Mouse (Mus musculus): ENCODE results near the gene Marcksl1. TPM values are rescaled to one million over a fixed set of nuclear protein-coding genes. Genes with fewer than 3 reads are reported as not detected.
A peak's percentile ranks its signal among the peaks of the same experiment; 100 is the strongest.
"Not testable (repeated sequence)": the region's sequence is repeated elsewhere in the genome, so short reads cannot be mapped to it uniquely, and the experiment has no call there.

Marcksl1 gene
- total RNA-seq, 4 experiments from 2014 or later = 0.19 to 1.1 (median 0.78) TPM

- no peak for DNase-seq (ENCODE audit: low spot score in 2 of 2)
Measured at GRCm38 (mm10) chr4:129509650-129510049, 3.7 kb upstream of the Marcksl1 start.

DNA sequence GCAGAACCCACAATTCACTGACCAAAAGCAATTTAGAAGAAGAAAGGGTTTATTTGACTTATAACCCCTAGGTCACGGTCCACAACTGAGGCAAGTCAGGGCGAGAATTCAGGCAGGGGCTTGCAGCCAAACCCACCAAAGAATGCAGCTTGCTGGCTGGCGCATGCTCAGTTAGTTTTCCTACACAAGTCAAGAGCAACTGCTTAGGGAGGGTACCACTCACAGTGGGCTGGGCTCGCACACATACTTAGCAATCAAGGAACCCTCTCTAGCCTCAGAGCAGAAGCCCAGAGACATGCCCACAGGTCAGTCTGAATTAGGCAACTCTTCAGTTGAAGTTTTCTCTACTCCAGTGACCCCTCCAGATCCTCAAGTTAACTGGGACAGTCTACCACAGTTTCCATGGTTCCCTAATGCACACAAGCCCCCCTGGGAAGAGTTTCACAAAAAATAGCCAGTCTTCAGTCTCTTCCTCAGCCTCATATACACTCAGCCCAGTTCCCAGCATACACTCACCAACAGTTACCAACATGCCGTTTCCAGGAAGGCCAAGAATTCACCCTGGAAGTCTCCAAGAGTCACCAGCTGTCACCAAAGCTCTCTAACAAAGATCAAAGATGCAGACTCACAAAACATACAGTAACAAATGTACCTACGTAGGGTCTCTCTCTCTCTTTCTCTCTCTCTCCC, 2.5 kb upstream of the Marcksl1 start:
- no peak for DNase-seq (ENCODE audit: low spot score in 2 of 2)

GRCm38 (mm10) chr4:129511413-129512096, 1.8 kb upstream of the Marcksl1 start:
- no peak for DNase-seq (ENCODE audit: low spot score in 2 of 2)

DNA sequence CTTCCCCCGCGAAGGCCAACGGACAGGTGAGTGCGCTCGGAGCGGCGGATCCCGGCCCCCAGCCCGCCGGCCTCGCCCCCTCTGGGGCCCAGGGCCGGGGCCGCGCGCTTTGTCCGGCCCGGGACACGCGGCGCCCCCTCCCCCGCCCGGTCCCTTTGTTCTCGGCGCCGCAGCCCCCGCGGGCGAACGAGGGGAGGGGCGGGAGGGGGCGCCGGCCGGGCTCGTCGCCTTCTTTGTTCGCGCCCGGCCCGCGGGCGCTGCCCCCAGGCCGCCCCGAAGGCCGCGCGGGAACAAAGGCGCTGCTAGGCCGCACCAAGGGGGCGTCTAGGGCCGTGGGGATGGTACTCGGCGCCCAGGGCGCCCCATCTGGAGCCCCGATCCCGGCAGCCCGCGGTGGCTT, 510 bp downstream of the Marcksl1 start:
- no peak for DNase-seq (ENCODE audit: low spot score in 2 of 2)

DNA sequence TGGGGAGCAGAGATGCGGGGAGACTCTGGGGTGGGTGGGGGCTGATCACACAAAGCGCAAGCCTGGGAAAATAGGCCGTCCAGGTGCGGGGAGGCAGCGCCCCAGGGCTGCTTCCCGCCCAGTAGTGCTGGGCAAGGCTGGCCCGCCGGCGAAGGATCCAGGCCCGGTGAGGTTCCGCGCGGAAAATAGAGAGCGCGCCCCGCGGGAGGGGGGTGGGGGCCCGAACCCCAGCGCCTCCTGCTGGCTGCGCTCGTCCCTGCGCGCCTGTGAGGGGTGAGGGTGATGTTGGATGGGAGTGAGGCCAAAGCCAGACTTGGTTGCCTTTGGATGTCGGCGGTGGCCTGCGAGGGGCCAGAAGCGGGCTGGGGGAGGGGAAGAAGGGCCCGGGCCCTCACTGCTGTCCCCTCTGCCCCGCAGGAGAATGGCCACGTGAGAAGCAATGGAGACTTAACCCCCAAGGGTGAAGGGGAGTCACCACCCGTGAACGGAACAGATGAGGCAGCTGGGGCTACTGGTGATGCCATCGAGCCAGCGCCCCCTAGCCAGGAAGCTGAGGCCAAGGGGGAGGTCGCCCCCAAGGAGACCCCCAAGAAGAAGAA, 1.0 kb downstream of the Marcksl1 start:
- no peak for DNase-seq (ENCODE audit: low spot score in 2 of 2)

DNA sequence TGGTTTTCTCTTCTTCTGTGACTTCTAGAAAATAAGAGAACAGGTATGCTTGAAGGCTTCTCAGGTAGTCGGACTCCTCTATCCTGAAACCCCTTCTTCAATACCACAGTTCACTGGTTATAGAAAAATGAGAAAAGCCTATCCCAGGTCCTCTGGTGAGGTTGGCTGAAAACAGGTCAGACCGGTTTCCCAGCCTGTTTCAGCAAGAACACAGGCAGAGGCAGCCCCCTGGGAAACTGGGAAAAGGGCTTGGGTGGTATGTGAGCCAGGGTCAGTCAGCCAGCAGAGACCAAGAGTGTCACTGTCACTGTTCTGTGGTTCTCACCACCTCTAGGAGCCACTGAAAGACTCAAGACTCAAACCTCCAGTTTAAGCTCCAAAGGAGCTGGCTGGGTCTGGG, 3.5 kb downstream of the Marcksl1 start:
- no peak for DNase-seq (ENCODE audit: low spot score in 2 of 2)

- DNase-seq (ENCODE audit: low spot score in 2 of 2) = no peak
Measured at GRCm38 (mm10) chr4:129518519-129518918, 5.1 kb downstream of the Marcksl1 start.

DNA sequence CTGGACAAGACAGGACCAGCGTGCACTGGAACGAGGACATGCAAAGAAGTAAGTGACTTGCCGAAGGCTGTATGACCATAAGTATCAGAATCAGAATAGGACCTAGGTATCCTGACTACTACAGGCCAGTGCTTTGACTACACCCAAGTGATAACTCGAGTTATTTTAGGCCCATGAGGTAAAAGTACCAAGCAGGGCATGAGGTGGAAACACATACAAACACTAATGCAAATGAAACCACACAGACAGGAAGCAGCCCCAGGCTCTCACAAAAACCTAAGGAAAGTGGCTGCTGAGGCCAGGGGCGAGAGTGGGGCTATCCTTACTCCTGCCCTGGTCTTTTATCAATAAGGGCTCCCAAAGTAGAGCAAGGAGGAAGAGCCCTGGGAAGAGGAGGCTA, 12.0 kb downstream of the Marcksl1 start:
- DNase-seq (ENCODE audit: low spot score in 2 of 2) = no peak

- DNase-seq (ENCODE audit: low spot score in 2 of 2) = no peak
Measured at GRCm38 (mm10) chr4:129525889-129526288, 12.5 kb downstream of the Marcksl1 start.

GRCm38 (mm10) chr4:129528901-129529300, 15.5 kb downstream of the Marcksl1 start:
- DNase-seq (ENCODE audit: low spot score in 2 of 2) = not testable (repeated sequence)

DNA sequence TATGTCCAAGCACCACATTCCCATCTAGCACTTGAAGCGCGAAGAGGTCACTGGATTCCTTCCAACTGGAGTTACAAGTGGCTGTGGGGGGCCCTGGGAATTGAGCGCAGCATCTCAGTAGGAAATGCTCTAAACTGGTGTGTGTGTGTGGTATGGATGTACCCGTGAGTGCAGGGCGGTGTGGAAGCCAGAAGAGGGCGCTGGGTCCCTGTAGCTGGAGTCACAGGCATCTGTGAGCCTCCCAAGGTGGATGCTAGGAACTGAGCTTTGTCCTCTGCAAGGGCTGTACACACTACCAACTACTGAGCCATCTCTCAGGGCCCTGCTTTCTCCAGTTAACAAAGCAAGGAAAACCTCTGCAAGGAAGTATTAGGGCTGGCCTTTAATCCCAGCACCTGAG, 26.6 kb downstream of the Marcksl1 start:
- no peak for DNase-seq (ENCODE audit: low spot score in 2 of 2)

DNA sequence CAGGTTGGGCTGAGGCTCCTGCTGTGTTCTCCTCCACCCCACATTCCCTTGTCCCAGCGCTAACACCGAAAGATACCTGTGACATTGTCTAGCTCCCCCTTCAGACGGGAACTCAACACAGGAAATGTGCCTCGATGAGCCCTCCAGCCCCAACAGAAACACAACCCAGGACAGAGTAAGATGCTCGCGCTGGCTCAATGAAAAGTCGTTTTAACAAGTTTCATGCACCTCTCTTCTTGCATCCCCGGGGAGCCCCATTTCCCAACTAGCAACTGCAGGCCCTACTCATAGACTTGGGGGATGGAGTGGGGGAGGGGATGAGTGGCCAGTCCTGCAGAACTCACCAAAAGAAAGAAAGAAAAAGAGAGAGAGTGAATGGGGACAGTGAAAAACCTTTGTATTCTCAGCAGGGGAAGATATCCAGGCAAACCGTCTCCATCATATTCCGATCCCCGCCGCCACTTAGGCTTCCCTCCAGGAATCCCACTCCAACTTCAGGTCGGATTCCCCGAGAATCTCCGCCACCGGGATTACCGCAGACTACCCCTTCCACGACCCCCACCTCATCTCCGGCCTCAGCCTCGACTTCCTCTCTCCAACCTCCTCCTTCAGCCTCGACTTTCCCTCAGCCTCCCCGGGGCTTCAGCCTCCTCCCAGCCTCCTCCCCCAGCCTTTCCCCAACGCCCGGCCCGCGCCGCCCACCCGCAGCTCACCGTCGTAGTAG, 28.6 kb downstream of the Marcksl1 start:
- peak in 1 of 2 experiments; percentile 4 for DNase-seq (ENCODE audit: low spot score in 2 of 2)

GRCm38 (mm10) chr4:129542592-129543141, 29.3 kb downstream of the Marcksl1 start, which contains the start of gene Hdac1:
TSS of gene Hdac1 (minus strand) at chr4:129542713.
- peak; percentile 96 to 97 for DNase-seq (ENCODE audit: low spot score in 2 of 2)

GRCm38 (mm10) chr4:129544106-129544505, 30.7 kb downstream of the Marcksl1 start:
- no peak for DNase-seq (ENCODE audit: low spot score in 2 of 2)

GRCm38 (mm10) chr4:129547631-129548030, 34.2 kb downstream of the Marcksl1 start:
- not testable (repeated sequence) for DNase-seq (ENCODE audit: low spot score in 2 of 2)

- no peak for DNase-seq (ENCODE audit: low spot score in 2 of 2)
Measured at GRCm38 (mm10) chr4:129549306-129549705, 35.9 kb downstream of the Marcksl1 start.

GRCm38 (mm10) chr4:129550295-129550694, 36.9 kb downstream of the Marcksl1 start:
- no peak for DNase-seq (ENCODE audit: low spot score in 2 of 2)

- not testable (repeated sequence) for DNase-seq (ENCODE audit: low spot score in 2 of 2)
Measured at GRCm38 (mm10) chr4:129554512-129554911, 41.1 kb downstream of the Marcksl1 start.

GRCm38 (mm10) chr4:129555421-129555861, 42.1 kb downstream of the Marcksl1 start:
- DNase-seq (ENCODE audit: low spot score in 2 of 2) = no peak

DNA sequence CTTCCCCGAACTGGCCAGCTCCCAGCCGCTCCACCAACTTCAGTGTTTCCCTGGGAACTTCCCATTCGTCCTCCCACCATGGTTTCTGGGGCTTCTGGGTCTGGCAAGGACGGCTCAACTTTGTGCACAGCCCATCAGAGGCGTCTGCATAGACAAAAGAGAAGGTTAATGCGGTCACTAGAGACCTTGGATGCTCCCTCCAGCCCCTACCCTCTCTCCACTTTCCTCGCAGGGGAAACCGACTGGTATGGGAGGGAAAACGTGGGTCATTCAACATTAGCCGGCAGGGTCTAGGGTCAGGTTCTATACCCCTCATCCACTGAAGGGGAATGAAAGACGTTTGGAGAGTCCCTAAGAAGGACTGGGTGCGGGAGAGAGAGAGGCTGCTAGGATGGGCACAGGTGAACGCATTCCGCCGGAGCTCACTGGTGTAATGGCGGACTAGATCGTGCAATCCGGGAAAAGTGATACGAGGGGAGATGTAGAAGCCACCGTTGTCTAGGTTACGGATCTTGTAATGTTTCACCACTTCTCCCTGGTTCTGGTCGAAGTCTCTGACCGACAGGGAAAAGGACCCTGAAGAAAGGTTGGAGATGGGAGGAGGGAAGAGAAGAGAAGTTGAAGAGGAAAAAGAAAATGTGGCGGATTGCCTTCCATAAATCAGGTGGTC, 42.6 kb downstream of the Marcksl1 start:
- DNase-seq (ENCODE audit: low spot score in 2 of 2) = no peak
